Mouse (Mus musculus) ES-Bruce4 (cell line): ENCODE measurements around the gene Wdr63.

Experiments
- CTCF ChIP-seq: IDR thresholded peaks from one replicate; pipeline ENCODE4 v1.8.1; 2011; ENCODE audit warnings: low read depth, low read length
- EP300 ChIP-seq: IDR thresholded peaks from 2 replicates; pipeline ENCODE4 v1.6.1; 2011; ENCODE audit warnings: low read depth, low read length; ENCODE audit not compliant: insufficient read depth
- POLR2A ChIP-seq: IDR thresholded peaks from one replicate; pipeline ENCODE4 v1.8.1; 2011; ENCODE audit warnings: low read length; ENCODE audit not compliant: insufficient read depth

DNA sequence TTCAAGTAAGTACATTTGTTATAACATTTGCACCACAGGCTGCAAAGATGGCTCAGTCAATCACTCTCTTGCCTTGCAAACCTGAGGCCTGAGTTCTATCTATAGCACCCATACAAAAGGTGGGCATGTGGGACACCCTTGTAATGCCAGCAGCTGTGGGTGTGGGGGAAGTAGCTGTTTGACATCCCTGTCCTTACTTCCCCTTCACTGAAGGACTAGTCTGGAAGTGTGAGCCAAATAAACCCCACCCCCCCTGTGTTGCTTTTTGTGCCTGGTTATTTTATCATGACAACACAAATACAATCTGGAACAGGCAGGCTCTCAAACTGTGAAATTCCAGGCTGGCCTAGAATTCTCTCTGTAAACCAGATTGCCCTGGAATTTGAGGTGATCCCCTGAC is 8.0 kb downstream of the Wdr63 start:
- TF ChIP-seq CTCF (no peak), POLR2A (no peak), EP300 (no peak)
